Mouse (Mus musculus) inflammation-experienced regulatory T-cells, adult 6 months (primary cell): ENCODE results near the gene 4930590J08Rik. TPM values are rescaled to one million over a fixed set of nuclear protein-coding genes. Genes with fewer than 3 reads are reported as not detected.

ENCODE experiments used
- ATAC-seq: one replicate; pipeline ENCODE4 v1.8.0; 2017
- polyA plus RNA-seq, 3 experiments: library from polyadenylated mRNA; unstranded; fragments of 100-300 nt; shearing (Covaris generic); gene quantifications; one replicate each; pipeline ENCODE4 v1.2.1; 2017

Gene 4930590J08Rik
- polyA plus RNA-seq, 3 experiments from 2014 or later, result 0.40 to 0.59 (median 0.59) TPM

DNA sequence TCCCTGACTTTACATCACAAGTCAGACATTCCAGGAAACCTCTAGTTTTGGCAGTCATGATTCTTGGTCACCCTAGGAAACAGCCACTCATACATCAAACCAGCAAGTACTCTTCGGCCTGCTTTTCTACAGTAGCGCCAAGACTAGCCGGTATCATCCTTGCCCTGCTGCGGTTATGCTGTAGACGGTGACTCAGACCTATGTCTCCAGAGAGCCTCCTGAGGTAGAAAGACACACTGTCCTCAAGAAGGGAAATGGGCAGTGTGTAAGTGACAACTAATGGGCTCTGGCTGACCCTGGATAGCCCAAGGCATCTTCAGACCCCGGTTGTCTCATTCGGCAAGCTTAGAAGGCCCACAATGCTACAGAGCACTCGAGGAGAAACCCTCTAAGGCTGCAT, 62.5 kb downstream of the 4930590J08Rik start:
- no peak for ATAC-seq

DNA sequence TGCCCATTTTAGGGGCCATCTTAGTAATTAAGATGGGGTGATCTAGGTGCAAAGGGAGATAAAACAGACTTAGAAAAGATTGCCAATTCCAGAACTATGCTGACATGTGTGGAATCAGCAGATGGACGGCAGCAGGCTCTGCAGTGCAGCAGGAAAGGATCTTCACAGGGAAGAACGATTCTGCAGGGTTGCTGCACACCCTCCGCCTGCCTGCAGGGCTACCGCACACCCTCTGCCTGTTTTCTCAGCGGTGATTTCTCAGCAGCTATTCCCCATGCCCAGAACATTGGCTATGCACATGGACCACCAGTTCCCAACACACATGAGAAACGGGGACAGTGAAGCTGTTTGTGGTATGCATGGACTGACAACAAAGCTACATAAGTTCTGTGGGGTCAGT, 63.4 kb downstream of the 4930590J08Rik start:
- no peak for ATAC-seq

DNA sequence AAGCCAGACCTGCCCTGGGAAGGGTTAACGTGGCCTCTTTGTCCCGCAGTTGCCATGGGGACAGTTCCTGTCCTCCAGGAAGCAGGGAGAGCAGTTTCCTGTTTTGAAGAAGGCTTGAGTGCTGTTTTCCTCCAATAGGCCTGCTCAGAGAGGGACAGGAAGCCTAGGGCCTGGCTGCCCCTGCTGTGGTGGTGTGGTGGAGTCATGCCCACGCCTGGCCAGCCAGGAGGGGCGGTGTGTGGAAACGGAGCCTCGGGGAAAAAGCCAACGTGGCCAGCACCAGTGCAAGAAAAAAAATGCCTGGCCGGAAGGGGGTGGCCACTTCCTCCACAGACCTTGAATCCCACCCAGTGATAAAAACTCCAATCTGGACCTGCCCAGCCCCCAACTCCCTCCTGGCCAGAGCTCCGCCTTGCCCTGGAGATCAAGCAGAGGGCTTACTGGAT, 69.6 kb downstream of the 4930590J08Rik start:
- ATAC-seq, result no peak

DNA sequence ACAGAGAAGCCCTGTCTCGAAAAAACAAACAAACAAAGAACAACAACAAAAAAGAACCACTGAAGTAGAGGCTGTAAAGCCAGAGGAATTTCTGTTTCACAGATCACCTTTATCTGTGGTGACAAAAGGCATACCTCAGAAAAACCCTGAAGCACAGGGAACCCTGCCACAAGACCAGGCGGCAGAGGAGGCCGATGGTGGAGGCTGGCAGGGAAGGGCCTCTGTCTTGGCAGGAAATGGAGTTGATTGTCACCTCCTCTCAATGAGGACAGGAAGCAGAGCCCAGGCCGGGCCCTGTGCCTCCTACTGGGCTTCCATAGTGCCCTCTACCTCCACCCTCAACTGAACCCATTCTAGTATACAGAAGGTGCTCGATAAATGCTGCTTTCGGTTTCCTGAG, 71.4 kb downstream of the 4930590J08Rik start:
- no peak for ATAC-seq

DNA sequence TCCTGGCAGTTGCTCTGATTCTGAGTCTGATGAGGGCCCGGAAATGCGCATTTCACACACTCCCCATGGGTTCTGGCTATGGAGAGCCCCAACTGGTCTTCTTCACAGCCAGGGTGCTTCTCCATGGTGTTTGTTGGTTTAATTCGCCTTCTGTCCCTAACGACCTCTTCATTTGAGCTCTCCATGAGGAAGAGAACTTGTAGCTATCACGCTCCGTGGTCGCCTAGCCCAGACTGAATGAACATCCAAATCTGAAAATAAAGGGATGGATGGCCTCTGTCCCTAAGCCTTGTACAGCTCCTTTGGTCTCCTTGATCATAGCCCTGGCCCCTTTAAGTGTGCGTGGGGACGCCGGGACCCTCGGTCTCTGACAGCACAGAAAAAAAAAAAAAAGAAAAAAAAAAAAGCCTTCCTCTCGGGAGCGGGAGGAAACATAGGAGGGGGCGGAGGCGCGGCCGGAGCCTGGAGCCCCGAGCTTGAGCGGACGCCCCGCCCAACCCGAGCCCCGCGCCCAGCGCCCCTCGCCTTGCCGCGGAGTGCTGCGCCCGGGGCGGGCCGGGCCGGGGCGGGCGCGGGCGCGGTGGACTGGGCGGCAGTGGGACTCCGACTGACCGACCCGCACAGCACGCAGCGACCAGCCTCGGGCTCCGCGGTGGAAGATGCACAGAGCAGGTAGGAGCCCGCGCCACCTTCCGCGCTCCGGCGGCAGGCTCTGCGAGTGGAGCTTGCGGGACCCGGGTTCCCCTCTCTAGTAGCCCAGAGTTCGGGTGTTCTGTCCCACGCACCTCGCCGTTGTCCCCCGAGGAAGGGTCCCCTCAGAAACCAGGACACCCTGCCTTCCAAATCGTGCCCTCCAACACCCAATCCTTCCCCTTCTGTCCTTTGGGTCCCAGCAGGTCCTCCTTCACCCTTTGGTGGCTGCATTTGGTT, 76.0 kb downstream of the 4930590J08Rik start, which contains the start of gene Fgd5:
Gene Fgd5, plus strand, starts transcription at position 508 of the 930 bp plus-strand sequence.
- no peak for ATAC-seq

DNA sequence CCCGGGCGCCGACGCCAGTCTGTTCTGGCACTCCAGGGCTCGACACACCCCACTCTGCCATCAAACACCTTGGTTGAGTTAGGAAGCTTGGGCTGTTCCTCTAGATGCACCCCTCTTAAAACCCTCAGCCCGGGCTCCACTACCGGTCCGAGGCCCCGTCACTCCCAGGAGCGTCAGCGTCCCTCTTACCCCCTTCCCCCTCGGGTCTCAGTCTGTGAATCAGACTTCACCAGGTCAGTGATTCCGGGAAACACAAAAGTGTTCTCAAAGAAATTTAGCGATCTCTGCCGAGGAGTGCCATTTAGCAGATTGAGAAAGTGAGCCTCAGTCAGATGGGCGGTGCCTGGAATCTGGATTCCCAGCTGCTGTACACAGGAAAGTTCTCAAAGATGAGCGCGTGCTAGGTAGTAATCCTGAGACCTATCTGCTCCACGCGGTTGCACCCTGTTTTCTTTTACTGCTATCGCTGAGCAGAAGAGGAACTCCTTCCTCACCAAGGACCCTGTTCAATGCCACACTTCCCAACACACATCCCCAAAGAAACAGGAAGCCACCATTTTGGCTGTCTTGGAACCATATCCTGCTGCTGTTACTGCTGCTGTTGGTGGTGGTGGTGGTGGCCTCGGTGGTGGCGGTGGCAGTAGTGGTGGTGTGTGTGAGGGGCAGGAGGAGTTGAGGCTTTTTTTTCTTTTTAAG, 76.8 kb downstream of the 4930590J08Rik start:
- ATAC-seq, result no peak

DNA sequence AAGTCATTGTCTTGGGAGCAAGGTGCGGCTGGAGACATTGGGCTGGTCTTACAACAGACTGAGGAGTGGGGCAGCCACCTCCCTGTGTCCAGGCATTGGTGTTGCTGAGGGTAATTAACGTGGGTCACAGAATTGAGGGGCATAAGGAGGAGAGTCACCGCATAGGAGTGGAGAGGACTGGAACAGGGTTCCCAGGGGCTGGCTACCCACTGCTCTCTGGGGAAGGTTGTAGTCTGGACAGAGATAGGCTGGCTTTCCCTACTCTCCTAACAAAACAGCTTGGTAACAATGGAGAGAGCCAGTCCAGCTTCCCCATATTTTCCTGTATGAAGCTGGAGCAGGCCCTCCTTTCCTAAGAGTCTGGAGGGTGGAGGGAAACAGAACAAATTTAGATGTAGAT, 77.4 kb downstream of the 4930590J08Rik start:
- no peak for ATAC-seq

DNA sequence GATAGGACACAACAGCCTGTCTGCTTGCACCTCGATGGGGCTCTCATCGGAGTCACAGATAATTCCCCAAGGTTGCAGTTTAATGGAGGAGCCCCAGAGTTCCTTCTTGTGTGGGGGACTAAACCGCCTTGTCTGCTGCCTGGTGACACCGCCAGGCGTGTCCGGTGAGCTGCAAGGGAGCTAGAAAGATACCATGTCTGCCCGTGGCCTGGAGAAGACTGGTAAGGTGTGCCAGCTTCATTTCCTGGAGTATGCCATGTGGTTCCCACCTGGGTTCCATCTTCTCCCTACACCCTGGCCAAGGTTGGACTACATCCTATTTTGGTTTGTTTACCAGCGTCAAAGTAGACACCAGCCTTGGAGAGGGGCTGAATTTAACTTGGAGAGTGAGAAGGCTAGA, 87.5 kb downstream of the 4930590J08Rik start:
- ATAC-seq, result no peak

DNA sequence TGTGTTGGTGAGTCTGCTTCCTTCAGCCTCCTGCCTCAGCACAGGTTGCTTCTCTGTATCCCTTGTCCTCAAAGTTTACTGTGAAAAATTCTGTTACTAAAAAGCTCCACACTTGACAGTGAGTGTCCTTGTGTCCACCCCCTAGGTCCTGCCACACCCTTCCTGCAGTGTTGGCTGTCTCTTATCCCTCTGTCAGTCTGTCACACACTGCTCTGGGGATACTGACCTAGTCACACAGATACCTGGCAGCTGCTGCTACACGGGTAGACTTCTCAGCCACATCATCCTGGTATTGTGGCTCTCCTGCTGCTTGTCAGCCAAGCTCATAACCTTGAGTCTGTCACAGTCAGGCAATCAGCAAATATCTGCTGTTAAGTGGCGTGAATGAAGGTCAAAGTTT, 90.2 kb downstream of the 4930590J08Rik start:
- no peak for ATAC-seq

DNA sequence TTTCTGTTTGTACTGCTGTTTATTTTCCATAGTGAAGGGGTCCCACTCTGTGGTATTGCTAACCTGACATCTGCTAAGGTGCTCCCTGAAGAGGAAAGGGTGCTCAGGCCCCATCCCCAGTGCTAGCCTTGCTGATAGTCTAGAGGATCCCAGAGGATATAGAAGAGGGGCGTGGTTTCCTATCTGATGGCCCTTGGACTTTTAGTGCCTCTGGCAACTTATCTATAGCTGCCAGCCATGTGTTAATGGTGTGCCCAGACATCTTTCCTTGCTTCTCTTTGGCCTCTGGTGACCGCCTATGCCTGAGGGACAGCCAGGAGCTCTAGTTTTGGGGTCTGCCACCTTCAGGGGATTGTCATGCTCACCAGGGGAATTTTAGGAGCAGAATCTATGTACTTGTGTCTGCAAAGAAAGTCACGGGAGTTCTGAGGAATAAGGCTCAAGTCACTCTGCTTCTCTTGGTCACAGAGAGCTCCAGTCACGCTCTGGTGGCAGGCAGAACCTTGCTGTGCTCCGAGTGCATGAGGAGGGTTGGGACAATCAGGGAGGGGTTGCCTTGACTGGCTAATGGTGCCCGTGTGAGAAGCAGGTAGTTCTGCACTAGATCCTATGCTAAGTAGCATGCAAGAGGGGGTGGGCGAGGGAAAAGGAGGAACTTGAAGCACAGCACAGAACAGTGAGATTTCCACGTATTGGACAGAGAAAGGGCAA, 91.3 kb downstream of the 4930590J08Rik start:
- ATAC-seq, result no peak

DNA sequence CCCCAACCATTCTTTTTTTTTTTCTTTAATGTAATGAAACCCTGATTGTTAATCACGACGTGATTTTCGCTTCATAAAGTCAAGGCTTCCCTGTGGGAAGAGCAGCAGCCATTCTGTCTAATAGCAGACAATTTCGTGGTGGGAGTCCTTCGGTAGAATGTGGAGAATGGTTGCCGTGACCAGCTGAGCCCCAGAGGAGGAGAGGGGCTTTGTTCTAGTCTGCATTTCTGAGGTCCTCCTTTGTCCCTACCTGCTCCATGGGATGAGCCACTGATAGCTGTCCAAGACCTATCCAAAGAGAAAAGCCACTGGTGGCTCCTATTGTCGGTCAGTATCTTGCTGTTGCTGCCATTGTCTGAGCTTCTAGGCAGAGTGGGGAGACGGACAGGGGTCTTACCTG, 93.5 kb downstream of the 4930590J08Rik start:
- no peak for ATAC-seq

Other genes with a start within 250 kb of the 4930590J08Rik start
- gene Slc6a6, start 218.8 kb upstream of the 4930590J08Rik start, polyA plus RNA-seq, result 10 to 100 TPM; 33.6 to 47.0 (median 35.3) TPM
- gene Grip2, start 75.6 kb upstream of the 4930590J08Rik start, polyA plus RNA-seq, result under 1 TPM; 0.06 to 0.41 (median 0.21) TPM
- 10 to 100 TPM; 49.5 to 54.7 (median 50.6) TPM for gene Ccdc174, start 24.8 kb upstream of the 4930590J08Rik start, polyA plus RNA-seq
- not detected for gene Fgd5, start 76.1 kb downstream of the 4930590J08Rik start, polyA plus RNA-seq
- gene Nr2c2, start 188.6 kb downstream of the 4930590J08Rik start, polyA plus RNA-seq, result 100 to 1,000 TPM in 1 of 3 experiments, 10 to 100 TPM in 2; 56.7 to 125 (median 94.5) TPM